Mouse (Mus musculus): ENCODE results near the gene Gpr35. TPM values are rescaled to one million over a fixed set of nuclear protein-coding genes. Genes with fewer than 3 reads are reported as not detected.

The Gpr35 gene
- polyA plus RNA-seq (2015; fragmentation: Nextera tagmentation; extraction: Ambion mirVana): 0.55 and 0.83 TPM in 2 replicates

DNA sequence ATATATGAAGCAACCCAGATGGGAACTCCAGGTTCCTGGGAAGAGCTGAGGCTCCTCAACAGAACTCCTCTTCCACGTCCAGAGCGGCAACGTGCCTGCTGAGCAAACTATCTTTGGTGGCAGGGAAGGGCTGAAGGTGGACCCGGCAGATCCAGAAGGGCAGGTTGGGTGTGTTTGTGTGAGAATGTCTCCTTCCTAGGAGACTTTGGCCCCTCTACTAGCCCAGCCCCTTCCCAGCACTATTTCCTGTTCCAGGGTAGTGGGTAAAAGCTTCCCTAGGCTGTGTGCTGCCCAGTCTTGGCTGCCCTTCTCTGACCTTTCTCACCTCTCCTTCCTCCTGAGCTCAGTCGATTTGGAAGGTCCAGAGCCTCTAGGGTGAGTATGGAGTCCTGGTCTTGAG lies at the start of gene Gpr35:
Gene Gpr35 (plus strand): TSS at position 259 of the 400 bp plus-strand sequence.
- no peaks in the 10 kb centered on the region for H3K9me3 ChIP-seq (replicated peaks; ENCODE audit: control insufficient read depth, low read length)
- no peak within 1 kb of the TSS for H3K4me2 ChIP-seq (ENCODE audit: low read depth, low read length)
- no peak for ATAC-seq (replicated peaks; ENCODE audit: extremely low read depth, insufficient read depth, low FRiP score)
- WGBS: 71% methylated on average over 5 of the region's 5 CpGs
- H3K27me3 ChIP-seq (ENCODE audit: control insufficient read depth, insufficient read depth, low read length): no peaks in the 10 kb centered on the region
- no peak within 1 kb of the TSS for H3K9ac ChIP-seq (ENCODE audit: low read length)
- H3K4me3 ChIP-seq (ENCODE audit: low read length): no peak within 1 kb of the TSS
- H3K36me3 ChIP-seq (ENCODE audit: control insufficient read depth, insufficient read depth): peaks cover 21% of the 10 kb centered on the region
- no peak within 1 kb of the TSS for H3K27ac ChIP-seq (ENCODE audit: low read length)
- H3K4me1 ChIP-seq (ENCODE audit: control insufficient read depth, insufficient read depth, low read length): no peaks in the 10 kb centered on the region

DNA sequence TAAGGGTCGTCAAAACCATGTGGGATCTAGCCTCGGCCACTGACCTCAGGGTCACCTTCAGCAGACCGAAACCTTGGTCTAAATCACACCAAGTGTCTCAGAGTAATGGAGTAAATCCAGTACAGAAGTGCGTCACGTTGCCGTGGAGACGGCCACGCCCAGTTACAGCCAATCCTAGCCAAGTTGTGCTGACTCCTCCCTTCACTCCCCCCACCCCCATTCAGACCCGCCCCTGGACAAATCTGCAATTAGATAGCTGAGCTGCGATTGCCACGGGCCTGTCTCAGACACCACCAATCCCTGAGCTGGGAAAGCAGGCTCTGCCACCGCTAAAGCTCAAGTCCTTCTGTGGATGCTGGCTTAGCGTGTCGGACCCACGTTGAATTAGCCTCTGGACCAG lies 47.9 kb upstream of the Gpr35 start, which contains the start of gene Ankmy1:
Gene Ankmy1 (minus strand): TSS at position 121 of the 400 bp plus-strand sequence.
- no peak for ATAC-seq (replicated peaks; ENCODE audit: extremely low read depth, insufficient read depth, low FRiP score)
- H3K4me2 ChIP-seq (ENCODE audit: low read depth, low read length): peak within 1 kb of the TSS; percentile 55
- H3K4me3 ChIP-seq (ENCODE audit: low read length): peak within 1 kb of the TSS; percentile 9; the same call in 1 of the 2 replicates
- H3K36me3 ChIP-seq (ENCODE audit: control insufficient read depth, insufficient read depth): no peaks in the 10 kb centered on the region
- peaks cover 6% of the 10 kb centered on the region for H3K27me3 ChIP-seq (ENCODE audit: control insufficient read depth, insufficient read depth, low read length)
- no peak within 1 kb of the TSS for H3K9ac ChIP-seq (ENCODE audit: low read length)
- H3K9me3 ChIP-seq (replicated peaks; ENCODE audit: control insufficient read depth, low read length): no peaks in the 10 kb centered on the region
- peaks cover 7% of the 10 kb centered on the region for H3K4me1 ChIP-seq (ENCODE audit: control insufficient read depth, insufficient read depth, low read length)
- WGBS: 4% methylated on average over 15 of the region's 15 CpGs
- H3K27ac ChIP-seq (ENCODE audit: low read length): no peak within 1 kb of the TSS

DNA sequence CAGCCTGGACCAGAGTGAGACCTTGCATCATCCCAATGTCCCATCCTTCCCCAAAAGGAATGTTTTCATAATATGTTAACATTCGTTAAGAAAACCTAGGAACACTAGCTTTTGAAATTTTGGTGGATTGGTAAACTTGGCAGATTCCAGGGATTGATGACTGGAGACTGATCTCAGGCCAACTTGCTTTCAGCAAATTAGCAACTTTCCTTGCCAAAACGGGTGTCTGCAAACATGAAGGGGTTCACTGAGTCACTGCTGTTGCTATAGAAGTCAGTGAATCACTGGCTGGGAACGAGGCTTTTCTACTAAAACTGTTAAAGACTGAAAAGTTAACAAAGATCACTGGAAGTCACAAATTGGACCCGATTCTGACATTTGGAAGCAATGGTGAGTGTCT lies 47.0 kb upstream of the Gpr35 start:
- Histone ChIP-seq H3K4me1 (ENCODE audit: control insufficient read depth, insufficient read depth, low read length) (peaks cover 10% of the 10 kb centered on the region), H3K27me3 (ENCODE audit: control insufficient read depth, insufficient read depth, low read length) (peaks cover 6% of the 10 kb centered on the region), H3K36me3 (ENCODE audit: control insufficient read depth, insufficient read depth) (no peaks in the 10 kb centered on the region), H3K9me3 (replicated peaks; ENCODE audit: control insufficient read depth, low read length) (no peaks in the 10 kb centered on the region), H3K4me3 (ENCODE audit: low read length) (no peak overlapping the region), H3K4me2 (ENCODE audit: low read depth, low read length) (no peak overlapping the region), H3K9ac (ENCODE audit: low read length) (no peak overlapping the region), H3K27ac (ENCODE audit: low read length) (no peak overlapping the region)
- WGBS: 66% methylated on average over 4 of the region's 4 CpGs
- ATAC-seq (replicated peaks; ENCODE audit: extremely low read depth, insufficient read depth, low FRiP score): no peak

DNA sequence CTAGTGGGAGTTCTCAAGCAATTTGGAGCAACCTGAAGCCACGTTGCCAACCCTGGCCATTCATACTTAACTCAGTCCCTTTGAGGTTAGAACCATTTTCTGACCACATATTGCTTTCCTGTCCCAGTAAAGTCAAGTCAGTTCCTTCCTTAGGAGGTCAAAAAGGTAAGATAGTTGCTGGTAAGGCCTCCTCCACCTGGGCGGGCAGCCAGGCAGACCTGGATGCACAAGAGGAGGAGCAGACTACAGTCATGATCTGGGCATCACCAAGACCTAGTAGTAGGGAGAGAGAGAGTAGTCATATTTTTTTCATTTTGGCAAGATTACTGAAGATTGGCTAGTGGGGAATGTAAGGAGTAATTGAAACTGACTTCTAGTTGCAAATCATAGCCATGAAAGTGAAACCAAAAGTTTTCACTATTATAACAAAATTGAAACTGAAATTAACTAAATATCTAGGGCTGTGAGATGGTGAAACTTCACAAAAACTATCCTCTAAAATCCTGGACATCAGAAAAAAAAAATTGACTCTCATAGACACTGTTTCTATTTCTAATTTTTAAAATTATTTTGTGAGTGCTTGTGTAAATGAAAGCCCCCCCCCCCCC lies 44.9 kb upstream of the Gpr35 start:
- 90% methylated on average over 2 of the region's 2 CpGs for WGBS
- ATAC-seq (replicated peaks; ENCODE audit: extremely low read depth, insufficient read depth, low FRiP score): no peak
- no peak overlapping the region for H3K4me3 ChIP-seq (ENCODE audit: low read length)
- H3K9ac ChIP-seq (ENCODE audit: low read length): no peak overlapping the region
- H3K27me3 ChIP-seq (ENCODE audit: control insufficient read depth, insufficient read depth, low read length): no peaks in the 10 kb centered on the region; the same call in none of the 2 replicates
- H3K4me2 ChIP-seq (ENCODE audit: low read depth, low read length): no peak overlapping the region
- H3K36me3 ChIP-seq (ENCODE audit: control insufficient read depth, insufficient read depth): no peaks in the 10 kb centered on the region
- H3K9me3 ChIP-seq (replicated peaks; ENCODE audit: control insufficient read depth, low read length): no peaks in the 10 kb centered on the region
- H3K27ac ChIP-seq (ENCODE audit: low read length): no peak overlapping the region
- peaks cover 20% of the 10 kb centered on the region for H3K4me1 ChIP-seq (ENCODE audit: control insufficient read depth, insufficient read depth, low read length)

DNA sequence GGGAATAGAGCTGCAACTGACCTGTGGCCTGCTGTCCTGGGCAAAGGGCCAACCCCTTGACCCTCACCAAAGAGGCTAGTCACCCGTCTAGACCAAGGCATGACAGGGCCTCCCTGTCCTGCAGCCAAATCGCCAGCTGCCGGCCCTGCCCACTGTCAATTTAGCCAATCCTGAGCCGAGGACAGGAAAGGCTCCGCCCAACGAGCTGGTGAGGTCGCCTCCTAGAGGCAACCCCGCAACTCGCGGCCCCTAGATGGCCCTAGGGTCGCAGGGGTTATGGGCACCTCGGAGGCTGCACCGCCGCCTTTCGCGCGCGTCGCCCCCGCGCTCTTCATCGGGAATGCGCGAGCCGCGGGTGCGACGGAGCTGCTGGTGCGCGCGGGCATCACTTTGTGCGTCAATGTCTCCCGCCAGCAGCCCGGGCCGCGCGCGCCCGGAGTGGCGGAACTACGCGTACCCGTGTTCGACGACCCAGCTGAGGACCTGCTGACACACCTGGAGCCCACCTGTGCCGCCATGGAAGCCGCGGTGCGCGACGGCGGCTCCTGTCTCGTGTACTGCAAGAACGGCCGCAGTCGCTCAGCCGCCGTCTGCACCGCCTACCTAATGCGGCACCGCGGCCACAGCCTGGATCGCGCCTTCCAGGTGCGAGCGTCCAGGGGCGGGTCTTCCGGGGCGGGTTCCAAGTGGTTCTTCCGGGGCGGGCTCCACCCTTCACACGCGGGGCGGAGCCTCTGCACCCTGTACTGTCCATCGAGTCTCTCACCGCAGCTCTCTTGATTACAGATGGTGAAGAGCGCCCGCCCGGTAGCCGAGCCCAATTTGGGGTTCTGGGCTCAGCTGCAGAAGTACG lies 43.7 kb upstream of the Gpr35 start, which contains the start of gene Dusp28:
Gene Dusp28 (plus strand): TSS at position 203 of the 853 bp plus-strand sequence.
- WGBS: under 1% methylated on average over 81 of the region's 81 CpGs
- Histone ChIP-seq H3K4me3 (ENCODE audit: low read length) (peak within 1 kb of the TSS; percentile 84), H3K9ac (ENCODE audit: low read length) (peak within 1 kb of the TSS; percentile 79), H3K36me3 (ENCODE audit: control insufficient read depth, insufficient read depth) (no peaks in the 10 kb centered on the region), H3K4me2 (ENCODE audit: low read depth, low read length) (peak within 1 kb of the TSS; percentile 91), H3K27ac (ENCODE audit: low read length) (peak within 1 kb of the TSS; percentile 92), H3K9me3 (replicated peaks; ENCODE audit: control insufficient read depth, low read length) (no peaks in the 10 kb centered on the region), H3K4me1 (ENCODE audit: control insufficient read depth, insufficient read depth, low read length) (peaks cover 24% of the 10 kb centered on the region), H3K27me3 (ENCODE audit: control insufficient read depth, insufficient read depth, low read length) (no peaks in the 10 kb centered on the region)
- peak; percentile 88 for ATAC-seq (replicated peaks; ENCODE audit: extremely low read depth, insufficient read depth, low FRiP score)

DNA sequence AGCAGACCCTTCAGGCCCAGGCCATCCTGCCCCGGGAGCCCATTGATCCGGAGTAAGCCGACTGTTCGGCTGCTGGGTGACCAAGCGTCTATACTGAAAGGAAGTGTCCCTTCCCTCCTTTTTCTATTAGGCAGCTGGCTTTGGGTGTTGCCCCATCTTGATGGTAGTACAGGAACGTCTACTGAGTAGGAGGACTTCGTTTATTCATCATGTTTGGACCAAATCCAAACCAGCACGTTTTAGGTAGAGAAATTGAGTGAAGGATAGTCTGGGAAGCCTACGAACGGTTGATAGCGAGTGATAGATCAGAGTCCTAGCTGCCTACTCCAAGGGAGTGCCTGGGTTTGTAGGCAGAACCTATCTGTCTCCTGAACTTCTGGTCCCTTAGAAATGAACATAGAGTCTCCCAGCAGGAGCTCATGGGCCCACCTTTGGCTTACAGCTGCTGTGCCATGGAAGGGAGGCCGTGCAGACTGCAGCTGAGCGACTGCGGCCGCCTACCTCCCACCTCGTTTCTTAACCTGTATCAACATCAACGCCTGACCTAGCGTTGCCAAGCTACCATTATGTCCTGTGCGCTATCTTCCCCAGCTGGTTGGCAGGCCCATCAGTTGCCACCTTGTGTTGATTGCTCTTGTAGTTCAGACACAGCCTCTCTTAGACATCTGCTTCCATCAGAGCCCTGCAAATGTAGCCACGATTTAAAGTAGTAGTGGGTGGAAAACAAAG lies 42.9 kb upstream of the Gpr35 start:
- no peaks in the 10 kb centered on the region for H3K27me3 ChIP-seq (ENCODE audit: control insufficient read depth, insufficient read depth, low read length)
- H3K36me3 ChIP-seq (ENCODE audit: control insufficient read depth, insufficient read depth): no peaks in the 10 kb centered on the region
- H3K4me1 ChIP-seq (ENCODE audit: control insufficient read depth, insufficient read depth, low read length): peaks cover 29% of the 10 kb centered on the region
- peak overlapping the region; percentile 79 for H3K9ac ChIP-seq (ENCODE audit: low read length)
- ATAC-seq (replicated peaks; ENCODE audit: extremely low read depth, insufficient read depth, low FRiP score): no peak
- H3K27ac ChIP-seq (ENCODE audit: low read length): peak overlapping the region; percentile 53
- peak overlapping the region; percentile 84 for H3K4me3 ChIP-seq (ENCODE audit: low read length)
- WGBS: 41% methylated on average over 20 of the region's 20 CpGs
- peak overlapping the region; percentile 91 for H3K4me2 ChIP-seq (ENCODE audit: low read depth, low read length)
- no peaks in the 10 kb centered on the region for H3K9me3 ChIP-seq (replicated peaks; ENCODE audit: control insufficient read depth, low read length)

DNA sequence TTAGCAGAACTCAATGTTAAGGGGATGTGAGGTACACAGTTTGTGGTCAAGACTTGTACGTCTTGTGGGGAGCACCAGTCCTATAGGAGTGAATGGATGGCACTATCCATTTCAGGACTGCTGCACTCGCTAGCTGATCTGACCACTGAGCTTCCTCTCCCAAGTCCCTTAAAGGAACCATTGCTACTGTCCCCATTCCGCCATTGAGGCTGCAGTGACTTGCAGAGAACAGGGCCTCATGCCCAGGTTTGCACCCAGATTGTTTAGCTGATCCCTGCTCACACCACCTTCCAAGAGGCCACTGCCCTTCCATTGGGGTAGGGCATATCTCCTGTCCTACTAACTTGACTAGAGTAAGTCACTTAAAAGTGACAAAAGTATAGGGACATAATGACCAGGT lies 42.0 kb upstream of the Gpr35 start:
- H3K4me1 ChIP-seq (ENCODE audit: control insufficient read depth, insufficient read depth, low read length): peaks cover 29% of the 10 kb centered on the region
- WGBS: 97% methylated on average over 3 of the region's 3 CpGs
- H3K9me3 ChIP-seq (replicated peaks; ENCODE audit: control insufficient read depth, low read length): no peaks in the 10 kb centered on the region
- no peaks in the 10 kb centered on the region for H3K36me3 ChIP-seq (ENCODE audit: control insufficient read depth, insufficient read depth)
- no peaks in the 10 kb centered on the region for H3K27me3 ChIP-seq (ENCODE audit: control insufficient read depth, insufficient read depth, low read length)
- H3K4me3 ChIP-seq (ENCODE audit: low read length): no peak overlapping the region
- no peak overlapping the region for H3K4me2 ChIP-seq (ENCODE audit: low read depth, low read length)
- H3K9ac ChIP-seq (ENCODE audit: low read length): no peak overlapping the region
- no peak overlapping the region for H3K27ac ChIP-seq (ENCODE audit: low read length)
- ATAC-seq (replicated peaks; ENCODE audit: extremely low read depth, insufficient read depth, low FRiP score): no peak

DNA sequence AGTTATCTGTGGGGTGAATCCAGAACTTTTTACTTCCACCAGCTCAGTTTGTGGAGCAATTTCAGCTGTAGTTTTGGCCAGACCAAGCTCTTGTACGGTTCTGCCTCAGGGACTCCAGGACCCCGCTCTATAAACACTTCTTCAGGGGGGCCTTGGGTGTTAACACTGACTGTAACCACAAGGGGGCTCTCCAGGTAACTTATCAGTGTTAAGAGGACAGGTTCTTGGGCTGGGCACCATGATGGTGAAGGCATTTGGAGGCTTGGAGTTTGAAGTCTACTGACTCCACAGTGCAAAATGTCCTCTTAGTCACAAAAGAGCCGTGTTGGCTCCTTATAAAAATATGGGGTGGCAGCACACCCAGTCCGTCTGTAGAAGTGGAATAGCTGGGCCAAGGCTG lies 41.6 kb upstream of the Gpr35 start:
- Histone ChIP-seq H3K36me3 (ENCODE audit: control insufficient read depth, insufficient read depth) (no peaks in the 10 kb centered on the region), H3K9ac (ENCODE audit: low read length) (no peak overlapping the region), H3K4me3 (ENCODE audit: low read length) (no peak overlapping the region), H3K27ac (ENCODE audit: low read length) (no peak overlapping the region), H3K9me3 (replicated peaks; ENCODE audit: control insufficient read depth, low read length) (no peaks in the 10 kb centered on the region), H3K4me1 (ENCODE audit: control insufficient read depth, insufficient read depth, low read length) (peaks cover 29% of the 10 kb centered on the region), H3K27me3 (ENCODE audit: control insufficient read depth, insufficient read depth, low read length) (no peaks in the 10 kb centered on the region), H3K4me2 (ENCODE audit: low read depth, low read length) (no peak overlapping the region)
- ATAC-seq (replicated peaks; ENCODE audit: extremely low read depth, insufficient read depth, low FRiP score): no peak
- WGBS: 65% methylated on average over 4 of the region's 4 CpGs

All from heart, embryonic 16.5 days (tissue).